Mouse (Mus musculus) kidney, adult 2 months (tissue): ENCODE results near the gene Flnc. TPM values are rescaled to one million over a fixed set of nuclear protein-coding genes. Genes with fewer than 3 reads are reported as not detected.

Experiments used
- DNase-seq: peaks from one replicate; pipeline ENCODE4 v3.0.0; 2021
- H3K27ac ChIP-seq: fragments of 200-500 bp; 2 replicates; pipeline ENCODE4 v1.5.1; 2012; ENCODE audit warnings: low read depth, low read length, control low read depth, inconsistent platforms; ENCODE audit not compliant: insufficient read depth
- H3K27me3 ChIP-seq: fragments of 200-500 bp; replicated peaks from 2 replicates; pipeline ENCODE4 v1.6.1; 2012; ENCODE audit warnings: mild to moderate bottlenecking, moderate library complexity, low read length, inconsistent platforms; ENCODE audit not compliant: control insufficient read depth, insufficient read depth
- H3K36me3 ChIP-seq: fragments of 200-500 bp; 2 replicates; pipeline ENCODE4 v1.6.1; 2012; ENCODE audit warnings: mild to moderate bottlenecking, moderate library complexity, low read length, inconsistent platforms; ENCODE audit not compliant: control insufficient read depth, insufficient read depth
- H3K4me1 ChIP-seq: fragments of 200-500 bp; 2 replicates; pipeline ENCODE4 v1.6.1; 2011; ENCODE audit warnings: low read length; ENCODE audit not compliant: control insufficient read depth, insufficient read depth
- H3K4me3 ChIP-seq: fragments of 200-500 bp; 2 replicates; pipeline ENCODE4 v1.5.1; 2011; ENCODE audit warnings: mild to moderate bottlenecking, low read depth, low read length, control low read depth; ENCODE audit not compliant: insufficient read depth
- CTCF ChIP-seq: fragments of 200-500 bp; conservative IDR thresholded peaks from 2 replicates; pipeline ENCODE4 v1.5.1; 2011; ENCODE audit warnings: low read depth, mild to moderate bottlenecking, control low read depth, low read length, moderate library complexity, mixed read lengths; ENCODE audit not compliant: insufficient read depth, insufficient read length
- POLR2A ChIP-seq: fragments of 200-500 bp; IDR thresholded peaks from one replicate; pipeline ENCODE4 v1.6.1; 2011; ENCODE audit warnings: low read depth, low read length, control low read depth
- WGBS: fragments of 180-500 bp; shearing (Covaris S2); methylation state at CpG from one replicate; pipeline ENCODE4 v1.1.7; 2018; 5-methylcytosine and 5-hydroxymethylcytosine counted together
- polyA plus RNA-seq: library from polyadenylated mRNA; depleted of rRNA; stranded (reverse); fragments of >200 nt; gene quantifications from 2 replicates; pipeline ENCODE4 v1.2.3, GENCODE M21; 2012; rRNA removed

Gene Flnc
- polyA plus RNA-seq, 1 experiment: 2.6 TPM

DNA sequence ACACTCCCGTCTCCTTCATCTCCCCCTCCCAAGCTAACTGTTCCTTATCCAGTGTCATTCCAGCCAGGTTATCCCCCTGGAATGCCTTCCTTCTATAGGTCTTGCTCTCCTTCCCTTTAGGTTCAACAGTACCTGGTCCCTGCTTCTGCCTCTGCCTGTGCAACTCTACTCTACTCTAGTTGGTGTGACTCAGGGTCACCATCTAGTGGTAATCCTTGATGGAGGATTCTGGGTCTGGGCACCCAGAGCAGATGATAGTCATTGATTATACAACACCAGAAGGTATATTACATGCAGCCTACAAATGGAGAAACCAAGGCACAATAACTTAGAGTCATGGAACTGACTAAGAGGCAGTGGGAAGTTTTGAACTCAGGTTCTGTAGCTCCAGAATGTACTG lies 68.5 kb downstream of the Flnc start:
- no peaks in the 10 kb centered on the region for H3K4me1 ChIP-seq
- H3K36me3 ChIP-seq: no peaks in the 10 kb centered on the region
- H3K27ac ChIP-seq: no peak overlapping the region
- DNase-seq: peak; percentile 42
- TF ChIP-seq POLR2A (no peak), CTCF (peak; percentile 57)
- 90% methylated on average over 1 of the region's 1 CpGs for WGBS
- no peaks in the 10 kb centered on the region for H3K27me3 ChIP-seq
- H3K4me3 ChIP-seq: no peak overlapping the region

DNA sequence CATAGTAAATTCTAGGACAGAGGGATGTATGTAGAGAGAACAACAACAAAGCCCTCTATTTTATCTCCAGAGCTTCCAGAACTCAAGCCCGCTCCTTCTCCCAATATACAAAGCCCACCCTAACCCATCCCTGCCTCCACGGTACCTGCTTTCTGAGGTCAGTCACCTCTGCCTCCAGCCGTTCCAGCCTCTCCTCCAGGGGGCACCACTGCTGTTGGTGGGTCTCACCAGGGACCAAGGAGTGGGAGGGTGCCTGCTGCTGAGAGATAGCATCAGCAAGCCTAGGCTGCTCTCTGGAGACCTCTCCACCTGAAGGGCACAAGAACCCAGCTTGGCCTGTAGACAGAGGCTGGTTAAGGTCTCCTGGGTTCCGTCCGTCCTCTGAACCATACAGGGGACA lies 72.4 kb downstream of the Flnc start:
- TF ChIP-seq CTCF: 0 out of 2 replicates have a peak, but pooled peaks have one; percentile 1
- TF ChIP-seq POLR2A: no peak
- no peak overlapping the region for H3K4me3 ChIP-seq
- no peaks in the 10 kb centered on the region for H3K36me3 ChIP-seq
- 0 out of 2 replicates have a peak, but pooled peaks cover 3% of the 10 kb centered on the region for H3K4me1 ChIP-seq
- DNase-seq: no peak
- 81% methylated on average over 5 of the region's 5 CpGs for WGBS
- no peaks in the 10 kb centered on the region for H3K27me3 ChIP-seq
- H3K27ac ChIP-seq: no peak overlapping the region

DNA sequence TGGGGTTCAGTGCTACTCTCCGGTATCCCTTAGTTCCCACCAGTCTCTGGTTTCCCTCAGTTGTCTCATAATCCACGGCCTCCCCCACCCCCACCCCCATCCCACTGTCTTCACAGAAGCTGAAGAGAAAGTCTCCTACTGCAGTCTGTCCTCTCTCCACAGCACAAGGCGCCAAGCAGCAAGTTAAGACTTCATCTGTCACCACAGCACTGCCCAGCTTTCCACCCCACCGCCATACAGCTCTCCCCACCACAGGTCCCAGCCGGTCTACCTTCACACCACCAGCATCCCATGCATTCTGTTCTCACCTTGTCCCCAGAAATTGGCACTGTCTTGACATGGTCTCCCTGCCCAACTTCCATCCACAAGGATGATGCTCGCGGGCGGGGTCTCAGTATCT lies 73.8 kb downstream of the Flnc start:
- 0 out of 2 replicates have a peak, but pooled peaks cover 3% of the 10 kb centered on the region for H3K4me1 ChIP-seq
- H3K27me3 ChIP-seq: no peaks in the 10 kb centered on the region
- TF ChIP-seq CTCF: no peak
- no peak for TF ChIP-seq POLR2A
- WGBS: 32% methylated on average over 8 of the region's 8 CpGs
- peak overlapping the region; percentile 59; the same call in 1 of the 2 replicates for H3K4me3 ChIP-seq
- H3K27ac ChIP-seq: no peak overlapping the region
- DNase-seq: no peak
- H3K36me3 ChIP-seq: no peaks in the 10 kb centered on the region

DNA sequence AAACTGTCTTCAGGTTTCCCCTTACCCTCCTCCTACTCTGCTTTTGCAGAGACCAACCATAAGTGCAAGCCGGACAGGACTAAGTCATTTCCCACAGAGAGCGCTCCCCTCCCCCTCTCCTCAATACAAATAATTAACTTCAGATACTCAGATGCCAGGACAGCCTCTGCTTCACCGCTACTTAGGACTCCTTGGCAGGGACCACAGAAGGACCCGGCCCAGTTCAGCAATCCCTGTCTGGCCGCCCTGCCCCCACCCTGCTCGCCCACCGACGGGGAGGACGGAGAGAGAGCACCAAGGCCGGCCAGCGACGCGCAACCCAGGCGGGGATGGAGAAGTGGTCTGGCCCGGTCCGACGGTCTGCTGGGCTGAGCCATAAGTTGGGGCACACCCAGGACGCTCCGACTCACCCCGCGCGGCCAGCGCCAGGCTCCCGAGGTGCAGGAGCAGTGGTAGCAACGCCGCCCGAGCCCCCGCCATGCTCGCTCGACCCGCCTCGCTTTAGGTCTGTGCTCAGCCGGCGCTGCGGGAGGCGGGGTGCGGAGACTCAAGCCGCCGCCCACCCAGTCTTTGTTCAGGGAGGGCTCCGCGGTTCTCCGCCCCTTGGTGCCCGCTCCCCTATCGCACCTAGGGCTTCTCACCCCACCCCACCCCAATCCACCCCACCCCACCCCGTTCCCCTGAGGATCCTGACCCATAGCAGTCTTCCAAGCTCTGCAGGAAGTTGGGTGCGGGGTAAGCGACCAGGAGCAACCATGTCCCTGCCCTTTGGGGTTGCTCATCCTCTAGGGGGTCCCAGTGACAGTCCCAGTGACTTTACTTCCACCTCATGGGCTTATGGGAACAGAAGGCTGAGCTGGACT lies 74.6 kb downstream of the Flnc start, which contains the start of gene Kcp:
Gene Kcp (minus strand): TSS at position 506 of the 863 bp plus-strand sequence.
- H3K27me3 ChIP-seq: no peaks in the 10 kb centered on the region
- H3K36me3 ChIP-seq: no peaks in the 10 kb centered on the region
- peak within 1 kb of the TSS; percentile 59 for H3K4me3 ChIP-seq
- DNase-seq: peak; percentile 84
- H3K4me1 ChIP-seq: 0 out of 2 replicates have a peak, but pooled peaks cover 3% of the 10 kb centered on the region
- WGBS: 2% methylated on average over 47 of the region's 47 CpGs
- TF ChIP-seq POLR2A (no peak), CTCF (no peak)
- H3K27ac ChIP-seq: no peak within 1 kb of the TSS

DNA sequence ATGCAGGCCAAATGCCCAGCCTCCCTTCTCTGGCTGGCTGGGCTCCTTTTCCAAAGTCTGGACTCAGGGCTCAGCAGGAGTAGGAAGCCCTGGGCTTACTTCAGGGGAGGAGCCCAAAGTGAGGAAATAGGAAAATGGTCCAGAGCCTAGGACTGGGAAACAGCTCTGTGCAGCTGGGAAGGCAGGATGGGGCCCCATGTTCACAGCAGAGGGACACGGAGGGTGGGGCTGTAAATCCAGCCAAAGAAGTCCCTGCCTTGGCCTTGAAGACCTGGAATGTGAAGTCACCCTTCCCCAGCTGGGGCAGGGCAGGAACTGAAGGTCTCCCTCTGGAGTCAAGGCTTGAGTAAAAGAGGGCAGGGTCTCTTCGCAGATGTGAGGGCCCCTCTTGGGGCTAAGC lies 76.0 kb downstream of the Flnc start:
- Histone ChIP-seq H3K4me3 (no peak overlapping the region), H3K27me3 (no peaks in the 10 kb centered on the region), H3K27ac (no peak overlapping the region), H3K36me3 (no peaks in the 10 kb centered on the region), H3K4me1 (peaks cover 3% of the 10 kb centered on the region; the same call in 1 of the 2 replicates)
- 50% methylated on average over 2 of the region's 2 CpGs for WGBS
- TF ChIP-seq CTCF: no peak
- DNase-seq: no peak

Other genes starting within 250 kb of the Flnc start
- 16.8 and 17.7 TPM in 2 replicates for gene Impdh1, start 216.9 kb upstream of the Flnc start, polyA plus RNA-seq
- 6.5 and 7.4 TPM in 2 replicates for gene Hilpda, start 160.8 kb upstream of the Flnc start, polyA plus RNA-seq
- 0.39 and 0.45 TPM in 2 replicates for gene Fam71f2, start 153.7 kb upstream of the Flnc start, polyA plus RNA-seq
- gene Fam71f1, start 114.1 kb upstream of the Flnc start, polyA plus RNA-seq: 0.11 TPM in 1 of 2 replicates, not detected in the other
- 42.1 and 46.3 TPM in 2 replicates for gene Calu, start 85.2 kb upstream of the Flnc start, polyA plus RNA-seq
- not detected in 2 replicates for gene Opn1sw, start 44.8 kb upstream of the Flnc start, polyA plus RNA-seq
- 4.0 and 5.6 TPM in 2 replicates for gene Ccdc136, start 36.9 kb upstream of the Flnc start, polyA plus RNA-seq
- gene Atp6v1f, start 34.5 kb downstream of the Flnc start, polyA plus RNA-seq: 796 and 827 TPM in 2 replicates
- 0.17 TPM in 1 of 2 replicates, not detected in the other for gene Atp6v1fnb, start 38.2 kb downstream of the Flnc start, polyA plus RNA-seq
- gene Kcp, start 74.7 kb downstream of the Flnc start, polyA plus RNA-seq: 25.7 and 26.2 TPM in 2 replicates
- 17.0 and 19.1 TPM in 2 replicates for gene Irf5, start 93.4 kb downstream of the Flnc start, polyA plus RNA-seq
- 50.0 and 56.8 TPM in 2 replicates for gene Tnpo3, start 176.6 kb downstream of the Flnc start, polyA plus RNA-seq